Mouse (Mus musculus) stomach, postnatal 0 days (tissue): ENCODE measurements around the gene Gm10663.

Experiments used
- CTCF ChIP-seq: IDR thresholded peaks from 2 replicates; pipeline ENCODE4 v1.5.1; 2016; ENCODE audit warnings: antibody characterized with exemption, low read depth, mild to moderate bottlenecking, moderate library complexity
- EP300 ChIP-seq: optimal IDR thresholded peaks from 2 replicates; pipeline ENCODE3; 2016; ENCODE audit warnings: antibody characterized with exemption

GRCm38 (mm10) chr8:65056722-65057121 lies 18.1 kb upstream of the Gm10663 start:
- TF ChIP-seq EP300 (no peak), CTCF (no peak)
